In the genomic region with DNA sequence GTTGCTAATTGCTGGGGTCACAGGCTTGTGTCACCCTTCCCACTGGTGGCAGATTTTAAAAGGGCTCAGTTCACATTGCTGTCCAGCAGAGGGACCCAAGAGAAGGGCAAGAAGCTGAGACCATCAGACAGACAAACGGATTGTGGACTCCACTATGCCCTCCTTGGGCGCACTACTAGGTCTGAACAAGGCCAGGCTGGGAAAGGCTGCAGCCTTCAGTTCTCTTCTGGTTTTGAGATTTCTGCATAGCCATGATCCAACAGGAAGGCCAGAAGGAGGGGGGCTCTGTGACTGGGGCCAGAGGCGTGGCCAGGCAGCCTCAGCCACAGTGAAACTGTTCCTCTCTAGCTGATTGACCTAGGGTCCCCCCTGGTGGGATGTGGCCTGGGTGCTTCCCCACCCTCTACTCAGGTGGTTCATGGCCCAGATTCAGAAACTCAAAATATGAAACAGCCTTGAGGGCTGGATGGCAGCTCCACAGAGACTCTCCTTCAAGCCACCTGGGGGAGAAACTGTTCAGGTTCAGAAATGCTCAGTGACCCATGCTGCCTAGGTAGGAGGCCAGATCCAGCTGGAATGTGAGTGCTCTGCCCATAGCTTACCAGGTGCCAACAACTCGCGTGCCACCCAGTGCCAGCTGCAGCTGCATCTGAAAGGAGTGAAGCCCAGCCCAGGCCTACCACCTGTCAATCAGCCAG, we compare ENCODE assay signal across 10 mouse cellular contexts. TPM values are rescaled to one million over a fixed set of nuclear protein-coding genes. Genes with fewer than 3 reads are reported as not detected.
DNase-seq lines count a peak whose midpoint lies in the region; ATAC-seq and TF ChIP-seq lines count a peak whose summit lies in the region.
"Had no signal": no experiment of that assay in that cellular context is flagged by ENCODE, and none has a peak within 500 bp of the region (broad histone marks: within the 10 kb centered on the region; RNA-seq: fewer than 3 reads in every experiment).

No protein-coding gene starts in this region.

- DNase-seq in layer of hippocampus, adult 2 months (ENCODE audit: low spot score in 2 of 2): no peak
- DNase-seq in layer of hippocampus, adult 8-10 months (ENCODE audit: low spot score in 2 of 2): no peak
- DNase-seq in adipocyte (ENCODE audit: low spot score): peak; percentile 78
- DNase-seq in kidney, adult 8-10 months: peak; percentile 91 to 95
- DNase-seq in layer of hippocampus, postnatal 36 days: no peak
- no peak for DNase-seq in cerebellum, adult 9-10 months

- H3K4me3 ChIP-seq in layer of hippocampus, adult 2 months: no peak overlapping the region
- H3K4me3 ChIP-seq in hindbrain, embryonic 16.5 days (ENCODE audit: low read length): no peak overlapping the region
- H3K4me3 ChIP-seq: embryonic facial prominence, embryonic 15.5 days; neural tube, embryonic 12.5 days had no signal

- no peak overlapping the region for H3K9ac ChIP-seq in hindbrain, embryonic 16.5 days (ENCODE audit: low read depth, low read length)
- H3K9ac ChIP-seq: embryonic facial prominence, embryonic 15.5 days; neural tube, embryonic 12.5 days had no signal

- no peak overlapping the region for H3K27ac ChIP-seq in layer of hippocampus, adult 2 months
- no peak overlapping the region for H3K27ac ChIP-seq in hindbrain, embryonic 16.5 days (ENCODE audit: low read depth, low read length)
- H3K27ac ChIP-seq: embryonic facial prominence, embryonic 15.5 days; neural tube, embryonic 12.5 days had no signal

- H3K4me2 ChIP-seq in hindbrain, embryonic 16.5 days (ENCODE audit: low read length): no peak overlapping the region
- H3K4me2 ChIP-seq: embryonic facial prominence, embryonic 15.5 days; neural tube, embryonic 12.5 days had no signal

- TF ChIP-seq CTCF in layer of hippocampus, adult 2 months (conservative IDR thresholded peaks at IDR 0.05): peak; percentile 66

- WGBS in hindbrain, embryonic 16.5 days: 64% methylated on average over 5 of the region's 5 CpGs

- H3K4me1 ChIP-seq in hindbrain, embryonic 16.5 days (ENCODE audit: control insufficient read depth, insufficient read depth, low read depth, low read length): no peaks in the 10 kb centered on the region
- H3K4me1 ChIP-seq: neural tube, embryonic 12.5 days had no signal

- no peaks in the 10 kb centered on the region for H3K27me3 ChIP-seq in hindbrain, embryonic 16.5 days (replicated peaks; ENCODE audit: control insufficient read depth, insufficient read depth, low read length)
- H3K27me3 ChIP-seq: embryonic facial prominence, embryonic 15.5 days; neural tube, embryonic 12.5 days had no signal

- no peaks in the 10 kb centered on the region for H3K9me3 ChIP-seq in hindbrain, embryonic 16.5 days (ENCODE audit: control insufficient read depth, low read length)
- H3K9me3 ChIP-seq: embryonic facial prominence, embryonic 15.5 days; neural tube, embryonic 12.5 days had no signal

- peak; percentile 85 for ATAC-seq in megakaryocyte-erythroid progenitor cell, adult 5-6 weeks (replicated peaks; ENCODE audit: low FRiP score, low TSS enrichment, poor library complexity, severe bottlenecking)
- no peak for ATAC-seq in hindbrain, embryonic 16.5 days

- no peaks in the 10 kb centered on the region for H3K36me3 ChIP-seq in hindbrain, embryonic 16.5 days (ENCODE audit: control insufficient read depth, insufficient read depth, low read length)
- H3K36me3 ChIP-seq: embryonic facial prominence, embryonic 15.5 days; neural tube, embryonic 12.5 days had no signal

RNA-seq across cellular contexts. Expression of gene Ccdc88b, which starts 13.7 kb away (rescaled TPM):
- 10 to 100 TPM; 14.6 to 15.7 TPM for total RNA-seq in layer of hippocampus, adult 2 months (2021)
- 10 to 100 TPM in 3 of 4 experiments, 1 to 10 TPM in 1; 7.5 to 17.4 (median 12.6) TPM for total RNA-seq in layer of hippocampus, adult 8-10 months (2022)
- total RNA-seq in megakaryocyte-erythroid progenitor cell, adult 5-6 weeks (2014; fragmentation: Nextera tagmentation): 10.1 and 17.8 TPM in 2 replicates
- 14.9 and 17.8 TPM in 2 replicates for total RNA-seq in megakaryocyte-erythroid progenitor cell, adult 5-6 weeks (2017)
- 1 to 10 TPM; 10.0 TPM for total RNA-seq in layer of hippocampus, postnatal 36 days (2021)
- polyA plus RNA-seq in hindbrain, embryonic 16.5 days (2015; fragmentation: Nextera tagmentation; extraction: Ambion mirVana): 0.80 and 0.85 TPM in 2 replicates

RNA-seq across cellular contexts. Expression of gene Rps6ka4, which starts 31.3 kb away (rescaled TPM):
- 10 to 100 TPM; 38.3 to 39.1 TPM for total RNA-seq in layer of hippocampus, adult 2 months (2021)
- 10 to 100 TPM; 33.7 to 42.9 (median 37.6) TPM for total RNA-seq in layer of hippocampus, adult 8-10 months (2022)
- total RNA-seq in megakaryocyte-erythroid progenitor cell, adult 5-6 weeks (2014; fragmentation: Nextera tagmentation): 7.3 and 9.4 TPM in 2 replicates
- total RNA-seq in megakaryocyte-erythroid progenitor cell, adult 5-6 weeks (2017): 5.4 and 10.2 TPM in 2 replicates
- total RNA-seq in layer of hippocampus, postnatal 36 days (2021): 10 to 100 TPM; 34.6 to 36.0 TPM
- polyA plus RNA-seq in hindbrain, embryonic 16.5 days (2015; fragmentation: Nextera tagmentation; extraction: Ambion mirVana): 17.3 and 17.4 TPM in 2 replicates

RNA-seq across cellular contexts. Expression of gene Trmt112, which starts 37.8 kb away (rescaled TPM):
- 10 to 100 TPM; 48.4 to 49.3 TPM for total RNA-seq in layer of hippocampus, adult 2 months (2021)
- 10 to 100 TPM; 40.3 to 53.0 (median 45.6) TPM for total RNA-seq in layer of hippocampus, adult 8-10 months (2022)
- total RNA-seq in megakaryocyte-erythroid progenitor cell, adult 5-6 weeks (2014; fragmentation: Nextera tagmentation): 185 and 221 TPM in 2 replicates
- total RNA-seq in megakaryocyte-erythroid progenitor cell, adult 5-6 weeks (2017): 235 and 364 TPM in 2 replicates
- total RNA-seq in layer of hippocampus, postnatal 36 days (2021): 10 to 100 TPM; 46.5 to 48.1 TPM
- 93.9 and 101 TPM in 2 replicates for polyA plus RNA-seq in hindbrain, embryonic 16.5 days (2015; fragmentation: Nextera tagmentation; extraction: Ambion mirVana)

RNA-seq across cellular contexts. Expression of gene Prdx5, which starts 38.2 kb away (rescaled TPM):
- 100 to 1,000 TPM; 361 to 395 TPM for total RNA-seq in layer of hippocampus, adult 2 months (2021)
- total RNA-seq in layer of hippocampus, adult 8-10 months (2022): 100 to 1,000 TPM; 279 to 406 (median 342) TPM
- total RNA-seq in megakaryocyte-erythroid progenitor cell, adult 5-6 weeks (2014; fragmentation: Nextera tagmentation): 76.5 and 87.1 TPM in 2 replicates
- total RNA-seq in megakaryocyte-erythroid progenitor cell, adult 5-6 weeks (2017): 101 and 126 TPM in 2 replicates
- 100 to 1,000 TPM; 368 to 411 TPM for total RNA-seq in layer of hippocampus, postnatal 36 days (2021)
- 408 and 532 TPM in 2 replicates for polyA plus RNA-seq in hindbrain, embryonic 16.5 days (2015; fragmentation: Nextera tagmentation; extraction: Ambion mirVana)

RNA-seq across cellular contexts. Expression of gene Esrra, which starts 49.9 kb away (rescaled TPM):
- 10 to 100 TPM; 56.9 to 63.4 TPM for total RNA-seq in layer of hippocampus, adult 2 months (2021)
- 10 to 100 TPM; 54.2 to 76.0 (median 64.8) TPM for total RNA-seq in layer of hippocampus, adult 8-10 months (2022)
- total RNA-seq in megakaryocyte-erythroid progenitor cell, adult 5-6 weeks (2014; fragmentation: Nextera tagmentation): 14.1 and 18.9 TPM in 2 replicates
- total RNA-seq in megakaryocyte-erythroid progenitor cell, adult 5-6 weeks (2017): 10.8 and 18.4 TPM in 2 replicates
- total RNA-seq in layer of hippocampus, postnatal 36 days (2021): 10 to 100 TPM; 57.0 to 59.8 TPM
- polyA plus RNA-seq in hindbrain, embryonic 16.5 days (2015; fragmentation: Nextera tagmentation; extraction: Ambion mirVana): 17.7 and 17.8 TPM in 2 replicates

Comparison
In these comparisons a context has a peak if more than half of its experiments do, and no peak if none do; other contexts are left out.
1. DNase-seq: peak in adipocyte (single experiment) and kidney, adult 8-10 months (2 of 2); none in layer of hippocampus, adult 2 months (0 of 2), layer of hippocampus, adult 8-10 months (0 of 2), layer of hippocampus, postnatal 36 days (0 of 2) and cerebellum, adult 9-10 months (single experiment).